In the genomic region with DNA sequence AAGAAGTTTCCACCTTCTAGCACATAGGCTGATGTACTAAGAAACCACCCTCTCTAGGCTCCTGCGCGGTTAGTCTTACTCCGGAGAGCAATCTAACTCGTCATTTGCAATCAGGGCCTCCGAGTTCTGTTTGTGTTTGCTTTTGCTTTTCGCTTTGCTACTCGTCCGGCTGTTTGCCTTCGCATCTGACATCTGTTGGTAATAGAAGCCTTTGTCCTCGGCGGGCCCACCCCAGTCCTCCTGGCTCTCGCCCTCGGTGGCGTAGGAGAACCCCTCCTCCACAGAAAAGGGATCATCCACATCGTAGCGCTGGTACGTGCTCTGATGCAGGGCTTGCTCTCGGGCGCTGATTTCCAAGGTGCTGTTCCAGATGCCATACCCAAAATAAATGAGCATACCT, we compare ENCODE assay signal across 8 mouse cellular contexts. TPM values are rescaled to one million over a fixed set of nuclear protein-coding genes. Genes with fewer than 3 reads are reported as not detected.
DNase-seq lines count a peak whose midpoint lies in the region; ATAC-seq lines count a peak whose summit lies in the region.

No protein-coding gene starts in this region.

- H3K4me2 ChIP-seq in kidney, embryonic 14.5 days (replicated peaks; ENCODE audit: low read depth, low read length): peak overlapping the region; percentile 19
- peak overlapping the region; percentile 40 for H3K4me2 ChIP-seq in midbrain, embryonic 12.5 days (replicated peaks)

- peak; percentile 43 for ATAC-seq in kidney, embryonic 14.5 days (ENCODE audit: low FRiP score, low TSS enrichment)
- no peak for ATAC-seq in midbrain, embryonic 12.5 days (ENCODE audit: low FRiP score, low read depth)
- no peak for ATAC-seq in inflammation-experienced regulatory T-cells, adult 6 months

- no peak for DNase-seq in kidney, adult 18-20 months
- DNase-seq in embryo, embryonic 10.5 days (ENCODE audit: low spot score): peak; percentile 53
- peak; percentile 47 for DNase-seq in gastrocnemius, postnatal 14 days
- DNase-seq in spleen, postnatal 4 days (ENCODE audit: low spot score in 2 of 2): no peak
- no peak for DNase-seq in urinary bladder, postnatal 4 days (ENCODE audit: low spot score in 2 of 2)

- no peaks in the 10 kb centered on the region for H3K36me3 ChIP-seq in kidney, embryonic 14.5 days (ENCODE audit: control insufficient read depth, insufficient read depth, low read length)
- H3K36me3 ChIP-seq in midbrain, embryonic 12.5 days: no peaks in the 10 kb centered on the region

- H3K27me3 ChIP-seq in kidney, embryonic 14.5 days (ENCODE audit: control insufficient read depth, insufficient read depth, low read length): no peaks in the 10 kb centered on the region
- no peaks in the 10 kb centered on the region for H3K27me3 ChIP-seq in midbrain, embryonic 12.5 days

- peaks cover 31% of the 10 kb centered on the region for H3K4me1 ChIP-seq in kidney, embryonic 14.5 days (ENCODE audit: control insufficient read depth, insufficient read depth, low read length)
- peaks cover 15% of the 10 kb centered on the region for H3K4me1 ChIP-seq in midbrain, embryonic 12.5 days

- peak overlapping the region; percentile 28; the same call in 1 of the 2 replicates for H3K9ac ChIP-seq in kidney, embryonic 14.5 days (ENCODE audit: low read depth, low read length)
- H3K9ac ChIP-seq in midbrain, embryonic 12.5 days (replicated peaks): no peak overlapping the region

- intact Hi-C loops in gastrocnemius, postnatal 14 days (cut with DNase I; ENCODE audit: low total_unique reads): no loop called here

- 9% methylated on average over 19 of the region's 19 CpGs for WGBS in kidney, embryonic 14.5 days
- 10% methylated on average over 19 of the region's 19 CpGs for WGBS in midbrain, embryonic 12.5 days

- H3K9me3 ChIP-seq in kidney, embryonic 14.5 days (ENCODE audit: control insufficient read depth, low read length): no peaks in the 10 kb centered on the region
- no peaks in the 10 kb centered on the region for H3K9me3 ChIP-seq in midbrain, embryonic 12.5 days

- H3K27ac ChIP-seq in kidney, embryonic 14.5 days (ENCODE audit: low read depth, low read length): 0 out of 2 replicates have a peak overlapping the region, but pooled peaks have one; percentile 21
- no peak overlapping the region for H3K27ac ChIP-seq in midbrain, embryonic 12.5 days (replicated peaks)

- H3K4me3 ChIP-seq in kidney, embryonic 14.5 days (ENCODE audit: low read length): no peak overlapping the region
- H3K4me3 ChIP-seq in midbrain, embryonic 12.5 days: peak overlapping the region; percentile 7; the same call in 1 of the 2 replicates

RNA-seq across cellular contexts. Expression of gene Cldn11, which starts 59.3 kb away (rescaled TPM):
- polyA plus RNA-seq in kidney, embryonic 14.5 days (2014; fragmentation: Nextera tagmentation; extraction: Ambion mirVana): 47.5 and 53.0 TPM in 2 replicates
- total RNA-seq in gastrocnemius, postnatal 14 days (2021): under 1 TPM; 0.58 to 0.78 TPM
- 26.3 and 27.5 TPM in 2 replicates for polyA plus RNA-seq in midbrain, embryonic 12.5 days (2016; fragmentation: Nextera tagmentation; extraction: Ambion mirVana)
- not detected for polyA plus RNA-seq in inflammation-experienced regulatory T-cells, adult 6 months (2017; shearing (Covaris generic))

Comparison
In these comparisons a context has a peak if more than half of its experiments do, and no peak if none do; other contexts are left out.
1. DNase-seq: peak in embryo, embryonic 10.5 days (single experiment) and gastrocnemius, postnatal 14 days (single experiment); none in kidney, adult 18-20 months (single experiment), spleen, postnatal 4 days (0 of 2) and urinary bladder, postnatal 4 days (0 of 2).
2. RNA of gene Cldn11, which starts 59.3 kb away (polyA plus RNA-seq): 47.5 to 53.0 TPM in kidney, embryonic 14.5 days and 26.3 to 27.5 TPM in midbrain, embryonic 12.5 days; not detected in inflammation-experienced regulatory T-cells, adult 6 months; every median in the first group is over 10 times any median in the second.